Mouse (Mus musculus): ENCODE data around the gene Krtap28-13. TPM values are rescaled to one million over a fixed set of nuclear protein-coding genes. Genes with fewer than 3 reads are reported as not detected.

Krtap28-13 gene
- total RNA-seq, 2 experiments from 2014 or later, result not detected

- intact Hi-C loops (cut with DNase I), result no loop called here
- no peak for DNase-seq
- no peak overlapping the region for H3K27ac ChIP-seq
- no peak for TF ChIP-seq CTCF (IDR thresholded peaks at IDR 0.05)
- no peak overlapping the region for H3K4me3 ChIP-seq
These were observed 41.2 kb downstream of the Krtap28-13 start for GRCm38 (mm10) chr1:83101891-83102290.

- Histone ChIP-seq H3K27ac (no peak overlapping the region), H3K4me3 (no peak overlapping the region)
- no peak for DNase-seq
- intact Hi-C loops (cut with DNase I), result no loop called here
- TF ChIP-seq CTCF (IDR thresholded peaks at IDR 0.05), result no peak
These were observed 44.7 kb downstream of the Krtap28-13 start for GRCm38 (mm10) chr1:83105464-83105863.

GRCm38 (mm10) chr1:83107410-83107978 lies 46.8 kb downstream of the Krtap28-13 start:
- DNase-seq, result no peak
- intact Hi-C loops (cut with DNase I), result no loop called here
- TF ChIP-seq CTCF (IDR thresholded peaks at IDR 0.05), result no peak
- no peak overlapping the region for H3K27ac ChIP-seq
- no peak overlapping the region for H3K4me3 ChIP-seq

GRCm38 (mm10) chr1:83110992-83111391 lies 50.3 kb downstream of the Krtap28-13 start:
- DNase-seq, result no peak
- intact Hi-C loops (cut with DNase I), result no loop called here
- Histone ChIP-seq H3K27ac (no peak overlapping the region), H3K4me3 (no peak overlapping the region)
- no peak for TF ChIP-seq CTCF (IDR thresholded peaks at IDR 0.05)

Other genes starting within 250 kb of the Krtap28-13 start
- 10 to 100 TPM; 24.6 to 27.7 TPM for gene Agfg1, start 221.4 kb upstream of the Krtap28-13 start, total RNA-seq (2021)
- gene A030005L19Rik, start 147.6 kb upstream of the Krtap28-13 start, total RNA-seq (2021), result under 1 TPM in 1 of 2 experiments, not detected in 1; 0.31 TPM
- gene A030014E15Rik, start 136.0 kb upstream of the Krtap28-13 start, total RNA-seq (2021), result not detected
- not detected for gene Gm6217, start 129.5 kb upstream of the Krtap28-13 start, total RNA-seq (2021)
- not detected for gene A030003K21Rik, start 117.5 kb upstream of the Krtap28-13 start, total RNA-seq (2021)
- gene Gm7544, start 104.9 kb upstream of the Krtap28-13 start, total RNA-seq (2021), result not detected
- gene Gm47955, start 100.6 kb upstream of the Krtap28-13 start, total RNA-seq (2021), result not detected
- not detected for gene Gm47959, start 60.4 kb upstream of the Krtap28-13 start, total RNA-seq (2021)
- gene Slc19a3, start 22.5 kb upstream of the Krtap28-13 start, total RNA-seq (2021), result not detected
- gene Krtap28-10, start 18.4 kb upstream of the Krtap28-13 start, total RNA-seq (2021), result not detected
- not detected for gene Gm47969, start 16.0 kb upstream of the Krtap28-13 start, total RNA-seq (2021)
- not detected for gene A030005K14Rik, start 1.6 kb upstream of the Krtap28-13 start, total RNA-seq (2021)
- not detected for gene Ccl20, start 55.8 kb downstream of the Krtap28-13 start, total RNA-seq (2021)
- gene Daw1, start 98.8 kb downstream of the Krtap28-13 start, total RNA-seq (2021), result not detected

Data from gastrocnemius, adult 2 months (tissue).